Mouse (Mus musculus): ENCODE data around the gene Kiss1.

GRCm38 (mm10) chr1:133285907-133286306 is 35.8 kb upstream of the Kiss1 start:
- TF ChIP-seq CTCF (IDR thresholded peaks at IDR 0.05; ENCODE audit: borderline replicate concordance, insufficient read depth, low read depth, low read length) (no peak), POLR2A (IDR thresholded peaks at IDR 0.05; ENCODE audit: borderline replicate concordance, insufficient read depth, low read length) (no peak)
